Mouse (Mus musculus): ENCODE data around the gene Pde6h.

GRCm38 (mm10) chr6:136968877-136969276 lies 45.2 kb downstream of the Pde6h start:
- TF ChIP-seq CTCF (IDR thresholded peaks at IDR 0.05) (peak; percentile 68), EP300 (IDR thresholded peaks at IDR 0.05) (peak; percentile 39)
